Mouse (Mus musculus): ENCODE data around the gene Cd59a. TPM values are rescaled to one million over a fixed set of nuclear protein-coding genes. Genes with fewer than 3 reads are reported as not detected.

Gene Cd59a
- polyA plus RNA-seq, 1 experiment from 2014 or later: 17.8 TPM

GRCm38 (mm10) chr2:104163978-104164487 lies 68.4 kb downstream of the Cd59a start:
- no peak overlapping the region for H3K4me3 ChIP-seq (ENCODE audit: low read depth, low read length)
- TF ChIP-seq CTCF (IDR thresholded peaks at IDR 0.05; ENCODE audit: low read depth): no peak
- ATAC-seq (ENCODE audit: insufficient read depth) (no peak), DNase-seq (no peak)
- H3K36me3 ChIP-seq (ENCODE audit: insufficient read depth): no peaks in the 10 kb centered on the region
- WGBS: 88% methylated on average over 4 of the region's 4 CpGs
- no peak overlapping the region for H3K4me2 ChIP-seq
- no peaks in the 10 kb centered on the region for H3K27me3 ChIP-seq (ENCODE audit: insufficient read depth, low read length)
- no peaks in the 10 kb centered on the region for H3K4me1 ChIP-seq (ENCODE audit: insufficient read depth)
- no peak overlapping the region for H3K9ac ChIP-seq
- no peaks in the 10 kb centered on the region for H3K9me3 ChIP-seq (ENCODE audit: low read depth, low read length)
- H3K27ac ChIP-seq (ENCODE audit: low read depth): no peak overlapping the region

Other genes starting within 250 kb of the Cd59a start
- 44.0 and 44.5 TPM in 2 replicates for gene Lmo2, start 137.8 kb upstream of the Cd59a start, polyA plus RNA-seq (2014; fragmentation: Nextera tagmentation; extraction: Ambion mirVana)
- 54.0 and 56.6 TPM in 2 replicates for gene Fbxo3, start 68.1 kb upstream of the Cd59a start, polyA plus RNA-seq (2014; fragmentation: Nextera tagmentation; extraction: Ambion mirVana)
- 1.9 and 2.1 TPM in 2 replicates for gene 4931422A03Rik, start 67.4 kb upstream of the Cd59a start, polyA plus RNA-seq (2014; fragmentation: Nextera tagmentation; extraction: Ambion mirVana)
- not detected in 2 replicates for gene Gm10912, start 30.0 kb upstream of the Cd59a start, polyA plus RNA-seq (2014; fragmentation: Nextera tagmentation; extraction: Ambion mirVana)
- not detected in 2 replicates for gene Gm10799, start 27.3 kb upstream of the Cd59a start, polyA plus RNA-seq (2014; fragmentation: Nextera tagmentation; extraction: Ambion mirVana)
- 2.8 and 4.5 TPM in 2 replicates for gene Cd59b, start 26.0 kb upstream of the Cd59a start, polyA plus RNA-seq (2014; fragmentation: Nextera tagmentation; extraction: Ambion mirVana)
- gene A930018P22Rik, start 27.0 kb downstream of the Cd59a start, polyA plus RNA-seq (2014; fragmentation: Nextera tagmentation; extraction: Ambion mirVana): not detected in 2 replicates